24 mouse cellular contexts compared by ENCODE assay signal in the genomic region with DNA sequence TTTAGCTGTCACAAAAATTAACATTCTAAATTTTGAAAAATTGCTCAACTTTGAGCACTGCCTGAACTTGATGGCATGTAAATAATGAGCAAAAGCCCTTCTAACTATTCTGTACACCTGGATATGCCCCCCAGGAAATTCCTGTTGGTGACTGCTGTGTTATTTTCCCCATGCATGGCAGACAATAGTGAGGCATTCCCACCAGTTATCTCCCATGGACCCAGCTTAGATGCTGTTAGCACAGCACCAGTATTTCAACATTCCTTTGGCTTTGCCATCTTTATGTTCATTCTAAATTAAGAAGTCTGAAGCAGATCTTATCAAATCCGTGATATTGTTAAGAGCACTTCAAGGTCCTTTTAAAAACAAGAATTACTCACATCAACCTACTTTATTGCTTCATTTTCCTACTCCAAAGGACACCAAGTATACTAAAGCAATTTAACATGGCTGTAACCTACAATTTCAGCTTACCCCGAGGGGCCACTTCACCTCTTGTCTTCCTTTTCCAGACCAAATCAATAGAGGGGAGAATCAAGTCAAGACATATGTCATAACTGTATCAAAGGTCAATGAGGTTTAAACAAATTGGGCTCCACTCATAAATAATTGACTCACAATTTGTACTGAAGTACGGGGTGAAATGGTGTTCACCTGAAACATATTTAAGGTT. TPM values are rescaled to one million over a fixed set of nuclear protein-coding genes. Genes with fewer than 3 reads are reported as not detected.
A peak's percentile ranks its signal among the peaks of the same experiment; 100 is the strongest.
DNase-seq lines count a peak whose midpoint lies in the region; ATAC-seq and TF ChIP-seq lines count a peak whose summit lies in the region.
"Had no signal": no experiment of that assay in that cellular context is flagged by ENCODE, and none has a peak within 500 bp of the region (broad histone marks: within the 10 kb centered on the region; RNA-seq: fewer than 3 reads in every experiment).

No protein-coding gene starts in this region.

- TF ChIP-seq POLR2A in limb, embryonic 14.5 days (IDR thresholded peaks at IDR 0.05; ENCODE audit: borderline replicate concordance, extremely low read depth, insufficient read depth, insufficient read length), result no peak
- no peak for TF ChIP-seq POLR2A in kidney, adult 2 months (IDR thresholded peaks at IDR 0.05; ENCODE audit: low read depth, low read length)

- no peak overlapping the region for H3K27ac ChIP-seq in limb, embryonic 14.5 days (replicated peaks; ENCODE audit: low read depth, low read length)
- H3K27ac ChIP-seq in limb, embryonic 10.5 days, result no peak overlapping the region
- H3K27ac ChIP-seq in intestine, embryonic 14.5 days (ENCODE audit: low read depth), result no peak overlapping the region
- no peak overlapping the region for H3K27ac ChIP-seq in intestine, embryonic 15.5 days
- no peak overlapping the region for H3K27ac ChIP-seq in intestine, postnatal 0 days (ENCODE audit: low read depth, low read length)
- H3K27ac ChIP-seq in kidney, adult 2 months (ENCODE audit: insufficient read depth, low read depth, low read length), result no peak overlapping the region
- H3K27ac ChIP-seq: embryonic facial prominence, embryonic 12.5 days; embryonic facial prominence, embryonic 15.5 days; forebrain, embryonic 10.5 days; forebrain, embryonic 12.5 days had no signal

- no peak for TF ChIP-seq CTCF in intestine, postnatal 0 days (IDR thresholded peaks at IDR 0.05; ENCODE audit: low read depth)
- no peak for TF ChIP-seq CTCF in kidney, adult 2 months (conservative IDR thresholded peaks at IDR 0.05; ENCODE audit: insufficient read depth, insufficient read length, low read depth, low read length)

- H3K4me3 ChIP-seq in limb, embryonic 14.5 days (replicated peaks; ENCODE audit: low read length), result no peak overlapping the region
- H3K4me3 ChIP-seq in limb, embryonic 10.5 days, result no peak overlapping the region
- no peak overlapping the region for H3K4me3 ChIP-seq in intestine, embryonic 14.5 days (ENCODE audit: low read depth, low read length)
- no peak overlapping the region for H3K4me3 ChIP-seq in intestine, embryonic 15.5 days (replicated peaks)
- H3K4me3 ChIP-seq in intestine, postnatal 0 days (ENCODE audit: low read depth, low read length), result no peak overlapping the region
- no peak overlapping the region for H3K4me3 ChIP-seq in kidney, adult 2 months (ENCODE audit: insufficient read depth, low read depth, low read length)
- H3K4me3 ChIP-seq: embryonic facial prominence, embryonic 12.5 days; embryonic facial prominence, embryonic 15.5 days; erythroblast, embryonic 14.5 days; forebrain, embryonic 10.5 days; forebrain, embryonic 12.5 days had no signal

- no peak for ATAC-seq in limb, embryonic 14.5 days (ENCODE audit: low FRiP score, low read depth)
- 0 out of 2 replicates have a peak, but pooled peaks have one; percentile 19 for ATAC-seq in intestine, embryonic 14.5 days (replicated peaks; ENCODE audit: low FRiP score, low TSS enrichment, low read depth)
- peak; percentile 87 for ATAC-seq in intestine, embryonic 15.5 days
- peak; percentile 49 for ATAC-seq in intestine, postnatal 0 days
- ATAC-seq: forebrain, embryonic 14.5 days; forebrain, embryonic 16.5 days had no signal

- WGBS in limb, embryonic 14.5 days, result 60% methylated on average over 3 of the region's 3 CpGs
- 75% methylated on average over 3 of the region's 3 CpGs for WGBS in limb, embryonic 10.5 days
- WGBS in intestine, embryonic 14.5 days, result 63% methylated on average over 3 of the region's 3 CpGs
- WGBS in intestine, embryonic 15.5 days, result 49% methylated on average over 3 of the region's 3 CpGs
- WGBS in intestine, postnatal 0 days, result 31% methylated on average over 3 of the region's 3 CpGs
- WGBS in kidney, adult 2 months, result 69% methylated on average over 3 of the region's 3 CpGs

- H3K27me3 ChIP-seq in limb, embryonic 14.5 days (ENCODE audit: control insufficient read depth, insufficient read depth, low read length), result no peaks in the 10 kb centered on the region
- no peaks in the 10 kb centered on the region for H3K27me3 ChIP-seq in limb, embryonic 10.5 days (ENCODE audit: low read depth, poor library complexity, severe bottlenecking)
- H3K27me3 ChIP-seq in intestine, embryonic 14.5 days (replicated peaks; ENCODE audit: control insufficient read depth, insufficient read depth, low read length), result no peaks in the 10 kb centered on the region
- H3K27me3 ChIP-seq in intestine, embryonic 15.5 days (replicated peaks), result no peaks in the 10 kb centered on the region
- no peaks in the 10 kb centered on the region for H3K27me3 ChIP-seq in intestine, postnatal 0 days (replicated peaks; ENCODE audit: control insufficient read depth, insufficient read depth, low read length)
- H3K27me3 ChIP-seq in kidney, adult 2 months (replicated peaks; ENCODE audit: control insufficient read depth, insufficient read depth, low read length), result no peaks in the 10 kb centered on the region
- H3K27me3 ChIP-seq: embryonic facial prominence, embryonic 12.5 days; embryonic facial prominence, embryonic 15.5 days; forebrain, embryonic 12.5 days had no signal

- no peaks in the 10 kb centered on the region for H3K9me3 ChIP-seq in limb, embryonic 14.5 days (ENCODE audit: control insufficient read depth, low read length)
- H3K9me3 ChIP-seq in limb, embryonic 10.5 days (replicated peaks), result no peaks in the 10 kb centered on the region
- peaks cover 2% of the 10 kb centered on the region; the same call in 1 of the 2 replicates for H3K9me3 ChIP-seq in intestine, embryonic 14.5 days (ENCODE audit: control insufficient read depth, low read length)
- H3K9me3 ChIP-seq in intestine, embryonic 15.5 days, result no peaks in the 10 kb centered on the region
- H3K9me3 ChIP-seq in intestine, postnatal 0 days (ENCODE audit: control insufficient read depth), result no peaks in the 10 kb centered on the region
- H3K9me3 ChIP-seq: embryonic facial prominence, embryonic 12.5 days; embryonic facial prominence, embryonic 15.5 days; forebrain, embryonic 10.5 days; forebrain, embryonic 12.5 days had no signal

- H3K9ac ChIP-seq in limb, embryonic 14.5 days (ENCODE audit: low read depth, low read length, severe bottlenecking), result no peak overlapping the region
- no peak overlapping the region for H3K9ac ChIP-seq in intestine, embryonic 14.5 days (ENCODE audit: low read length)
- H3K9ac ChIP-seq in intestine, embryonic 15.5 days, result no peak overlapping the region
- H3K9ac ChIP-seq in intestine, postnatal 0 days (ENCODE audit: low read depth, low read length), result no peak overlapping the region
- H3K9ac ChIP-seq: embryonic facial prominence, embryonic 12.5 days; embryonic facial prominence, embryonic 15.5 days; forebrain, embryonic 12.5 days had no signal

- no peak overlapping the region for H3K4me2 ChIP-seq in limb, embryonic 14.5 days (replicated peaks; ENCODE audit: low read depth, low read length, severe bottlenecking)
- H3K4me2 ChIP-seq in intestine, embryonic 14.5 days (ENCODE audit: low read length), result no peak overlapping the region
- H3K4me2 ChIP-seq in intestine, embryonic 15.5 days (replicated peaks), result no peak overlapping the region
- no peak overlapping the region for H3K4me2 ChIP-seq in intestine, postnatal 0 days (replicated peaks; ENCODE audit: low read depth)
- H3K4me2 ChIP-seq: embryonic facial prominence, embryonic 12.5 days; embryonic facial prominence, embryonic 15.5 days; forebrain, embryonic 12.5 days had no signal

- peak; percentile 29 for DNase-seq in limb, embryonic 14.5 days (ENCODE audit: low spot score)
- DNase-seq in limb, embryonic 10.5 days (ENCODE audit: low spot score), result no peak
- DNase-seq in intestine, embryonic 14.5 days (ENCODE audit: low spot score), result no peak
- no peak for DNase-seq in kidney, adult 2 months
- no peak for DNase-seq in kidney, adult 9 months
- DNase-seq: adrenal gland, adult 2 months; adrenal gland, postnatal 10 days; adrenal gland, postnatal 25 days; cerebellum, adult 11 months; cerebellum, adult 18-20 months; cerebellum, adult 8-10 months; cerebellum, adult 9-11 months; cerebellum, postnatal 14 days; cerebellum, postnatal 36 days; embryo, embryonic 11 days had no signal

- no peaks in the 10 kb centered on the region for H3K4me1 ChIP-seq in limb, embryonic 14.5 days (ENCODE audit: control insufficient read depth, insufficient read depth, low read length)
- H3K4me1 ChIP-seq in limb, embryonic 10.5 days, result peaks cover 9% of the 10 kb centered on the region
- H3K4me1 ChIP-seq in intestine, embryonic 14.5 days (replicated peaks; ENCODE audit: control insufficient read depth, insufficient read depth, low read length), result no peaks in the 10 kb centered on the region; the same call in 1 of the 2 replicates
- no peaks in the 10 kb centered on the region for H3K4me1 ChIP-seq in intestine, embryonic 15.5 days (replicated peaks)
- H3K4me1 ChIP-seq in intestine, postnatal 0 days (replicated peaks; ENCODE audit: control insufficient read depth, insufficient read depth, low read length), result no peaks in the 10 kb centered on the region
- no peaks in the 10 kb centered on the region for H3K4me1 ChIP-seq in kidney, adult 2 months (ENCODE audit: control insufficient read depth, insufficient read depth, low read length)
- H3K4me1 ChIP-seq: embryonic facial prominence, embryonic 12.5 days; embryonic facial prominence, embryonic 15.5 days; forebrain, embryonic 10.5 days; forebrain, embryonic 12.5 days had no signal

- no peaks in the 10 kb centered on the region for H3K36me3 ChIP-seq in limb, embryonic 14.5 days (ENCODE audit: control insufficient read depth, insufficient read depth, low read length)
- H3K36me3 ChIP-seq in limb, embryonic 10.5 days, result no peaks in the 10 kb centered on the region
- H3K36me3 ChIP-seq in intestine, embryonic 14.5 days (ENCODE audit: control insufficient read depth, insufficient read depth, low read length), result no peaks in the 10 kb centered on the region
- H3K36me3 ChIP-seq in intestine, embryonic 15.5 days, result no peaks in the 10 kb centered on the region
- H3K36me3 ChIP-seq in intestine, postnatal 0 days (ENCODE audit: control insufficient read depth, insufficient read depth), result no peaks in the 10 kb centered on the region
- no peaks in the 10 kb centered on the region for H3K36me3 ChIP-seq in kidney, adult 2 months (ENCODE audit: control insufficient read depth, insufficient read depth, low read length)
- H3K36me3 ChIP-seq: embryonic facial prominence, embryonic 12.5 days; embryonic facial prominence, embryonic 15.5 days; forebrain, embryonic 10.5 days; forebrain, embryonic 12.5 days had no signal

RNA-seq across cellular contexts. Expression of gene BC052040, which starts 19.2 kb away (rescaled TPM):
- 8.1 and 9.7 TPM in 2 replicates for polyA plus RNA-seq in limb, embryonic 14.5 days (2012; rRNA removed)
- polyA plus RNA-seq in limb, embryonic 14.5 days (2014; fragmentation: Nextera tagmentation; extraction: Ambion mirVana), result 7.9 and 9.1 TPM in 2 replicates
- 18.0 and 19.0 TPM in 2 replicates for polyA plus RNA-seq in limb, embryonic 10.5 days (2016; fragmentation: Nextera tagmentation; extraction: Ambion mirVana)
- polyA plus RNA-seq in intestine, embryonic 14.5 days (2014; fragmentation: Nextera tagmentation; extraction: Ambion mirVana), result 13.3 and 15.2 TPM in 2 replicates
- 13.0 and 14.1 TPM in 2 replicates for polyA plus RNA-seq in intestine, embryonic 15.5 days (2015; fragmentation: Nextera tagmentation; extraction: Ambion mirVana)
- 4.6 and 4.7 TPM in 2 replicates for polyA plus RNA-seq in intestine, postnatal 0 days (2015; fragmentation: Nextera tagmentation; extraction: Ambion mirVana)
- polyA plus RNA-seq in kidney, adult 2 months (2012; rRNA removed), result 2.5 and 2.8 TPM in 2 replicates
